Mouse (Mus musculus) telencephalon, adult 2 months (tissue): Measurements from ENCODE around the gene Klhl8.

Source experiments
- DNase-seq: peaks from one replicate; pipeline ENCODE4 v3.0.0-alpha.2; 2011; ENCODE audit warnings: low read depth, low spot score

Klhl8 gene

DNA sequence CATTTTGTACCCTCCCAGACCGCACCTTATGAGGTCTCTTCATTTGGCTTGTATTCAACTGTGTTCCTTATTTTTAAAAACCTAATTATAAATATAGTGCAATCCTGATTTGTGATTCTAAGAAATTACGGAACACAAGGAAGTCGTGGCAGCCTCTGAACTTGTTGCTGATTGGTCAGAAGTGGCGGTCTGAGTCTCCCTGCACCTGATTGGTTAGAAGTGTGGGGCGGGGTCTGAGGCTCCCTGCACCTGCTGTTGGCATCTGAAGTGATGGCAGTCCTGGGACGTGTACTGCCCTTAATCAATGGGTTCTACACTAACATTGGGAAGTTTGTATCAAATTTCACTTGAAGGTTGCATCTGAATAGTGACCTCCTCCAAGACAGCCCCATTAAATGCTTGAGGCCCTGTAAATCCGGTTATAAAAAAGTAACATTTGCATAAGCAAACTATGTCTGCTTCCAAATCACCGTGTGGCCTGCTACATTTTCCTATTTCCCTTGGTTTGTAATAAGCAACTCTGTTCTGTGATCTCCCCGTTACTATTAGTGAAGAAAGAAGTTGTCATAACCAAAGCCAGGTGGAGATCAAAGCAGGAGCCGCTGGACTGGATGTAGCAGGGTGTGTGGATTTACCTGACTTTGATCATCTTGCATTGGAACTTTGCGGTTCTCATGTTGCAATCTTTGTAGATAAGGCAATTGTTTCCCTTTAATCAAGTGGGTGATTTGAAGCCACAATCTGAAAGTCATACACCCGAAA lies 5.7 kb upstream of the Klhl8 start:
- DNase-seq, result no peak

DNA sequence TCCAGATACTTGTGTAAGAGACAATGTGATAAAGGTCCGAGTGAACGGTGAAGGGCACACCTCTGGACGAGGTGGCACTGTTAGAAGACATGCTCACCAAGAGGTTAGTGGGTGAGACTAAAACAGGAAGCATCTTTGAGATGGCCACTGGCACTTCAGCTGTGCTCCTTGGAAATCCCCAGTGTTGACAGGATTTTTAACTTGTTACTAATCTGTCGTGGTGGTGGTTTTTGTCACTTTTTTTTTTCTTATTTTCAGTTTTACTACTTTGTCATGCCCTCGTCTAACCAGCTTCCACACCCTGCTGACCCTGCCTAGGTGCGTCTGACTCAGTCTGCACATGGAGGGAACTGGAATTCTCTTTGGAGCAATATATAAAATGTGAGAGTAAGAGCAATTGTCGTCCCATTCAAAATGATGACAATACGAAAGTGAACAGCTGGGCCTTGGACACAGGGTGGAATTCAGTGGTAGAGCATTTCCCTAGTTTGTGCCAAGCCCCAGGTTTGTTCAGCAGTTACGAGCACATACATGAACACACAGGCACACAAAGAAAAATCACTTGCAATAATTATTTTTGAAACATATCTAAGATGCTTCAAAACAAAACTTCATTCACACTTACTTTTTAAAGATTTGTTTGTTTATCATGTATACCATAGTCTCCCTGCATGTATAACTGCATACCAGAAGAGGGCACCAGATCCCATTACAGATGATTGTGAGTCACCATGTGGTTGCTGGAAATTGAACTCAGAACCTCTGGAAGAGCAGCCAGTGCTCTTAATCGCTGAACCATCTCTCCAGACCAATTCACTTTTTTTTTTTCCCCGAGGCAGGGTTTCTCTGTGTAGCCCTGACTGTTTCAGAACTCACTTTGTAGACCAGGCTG lies 3.5 kb upstream of the Klhl8 start:
- DNase-seq, result no peak

DNA sequence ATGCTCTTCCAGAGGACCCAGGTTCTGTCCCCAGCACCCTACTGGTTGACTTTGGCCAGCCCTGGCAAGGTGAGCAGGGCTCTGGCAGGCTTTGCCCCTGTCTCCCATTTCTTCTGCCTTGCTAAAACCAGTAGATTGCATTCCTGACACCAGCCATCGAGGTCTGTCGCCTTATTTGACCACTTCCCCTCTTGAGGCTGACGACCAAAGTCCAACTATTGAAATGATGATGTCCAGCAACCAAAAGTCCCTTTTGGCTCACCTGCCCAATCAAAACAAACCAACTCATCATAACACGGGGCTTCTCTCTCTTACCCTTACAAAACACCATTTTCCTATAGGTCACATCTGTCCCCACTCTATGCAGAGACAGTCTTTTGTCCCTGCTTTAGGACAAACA lies 2.1 kb upstream of the Klhl8 start:
- DNase-seq, result no peak

DNA sequence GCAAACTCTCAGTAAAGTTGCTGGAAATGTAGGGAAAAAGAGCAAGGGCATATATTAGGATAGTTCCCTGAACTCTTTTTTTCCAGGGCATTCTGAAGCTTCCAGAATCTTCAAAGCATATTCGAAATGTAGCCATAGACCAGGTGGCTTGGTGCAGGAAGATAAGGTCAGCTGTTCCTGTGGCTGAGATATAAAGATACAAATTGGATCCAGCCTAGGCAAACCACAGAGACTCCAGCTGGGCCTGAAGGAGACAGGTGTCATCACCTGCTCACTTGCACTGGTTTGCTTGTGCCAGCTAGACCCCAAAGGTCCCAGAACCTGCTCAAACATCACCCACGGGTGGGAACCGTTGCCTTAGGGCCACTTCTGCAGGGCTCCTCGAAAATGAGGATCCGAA lies 496 bp upstream of the Klhl8 start:
- DNase-seq, result no peak

DNA sequence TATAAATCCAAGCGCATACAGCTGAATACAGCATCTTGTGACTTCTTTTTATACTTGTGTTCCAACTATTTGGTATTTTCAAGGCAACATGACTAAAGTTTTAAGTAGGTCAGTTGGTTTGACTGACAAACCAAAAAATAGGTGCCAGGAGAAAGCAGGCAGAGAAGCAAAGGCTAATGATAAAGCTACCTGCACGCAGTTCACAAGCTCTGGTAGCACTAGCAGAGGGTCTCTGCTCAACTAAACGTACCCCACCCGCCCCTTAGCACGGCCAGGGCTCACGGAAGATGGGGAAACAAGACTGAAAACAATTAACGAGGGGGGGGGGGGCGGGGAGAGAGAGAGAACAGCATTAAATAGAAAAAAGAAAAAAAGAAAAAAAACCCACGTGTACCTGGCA lies 903 bp downstream of the Klhl8 start:
- no peak for DNase-seq

DNA sequence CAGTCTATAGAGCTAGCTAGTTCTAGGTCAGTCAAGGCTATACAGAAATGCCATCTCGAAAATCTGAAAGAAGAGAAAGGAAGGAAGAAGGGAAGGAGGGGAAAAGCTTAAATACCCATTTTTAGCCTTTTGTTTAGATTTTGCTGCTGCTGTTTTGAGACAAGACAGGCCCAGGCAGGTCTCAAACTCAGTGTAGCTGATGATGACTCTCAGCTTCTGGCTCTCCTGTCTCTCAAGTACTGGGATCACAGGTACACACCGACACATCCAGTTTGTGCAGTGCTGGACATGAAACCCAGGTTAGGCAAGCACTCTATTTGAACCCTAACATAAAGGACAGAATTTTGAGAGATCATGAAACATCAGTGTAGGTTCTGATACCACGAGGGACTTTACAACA lies 1.6 kb downstream of the Klhl8 start:
- no peak for DNase-seq

DNA sequence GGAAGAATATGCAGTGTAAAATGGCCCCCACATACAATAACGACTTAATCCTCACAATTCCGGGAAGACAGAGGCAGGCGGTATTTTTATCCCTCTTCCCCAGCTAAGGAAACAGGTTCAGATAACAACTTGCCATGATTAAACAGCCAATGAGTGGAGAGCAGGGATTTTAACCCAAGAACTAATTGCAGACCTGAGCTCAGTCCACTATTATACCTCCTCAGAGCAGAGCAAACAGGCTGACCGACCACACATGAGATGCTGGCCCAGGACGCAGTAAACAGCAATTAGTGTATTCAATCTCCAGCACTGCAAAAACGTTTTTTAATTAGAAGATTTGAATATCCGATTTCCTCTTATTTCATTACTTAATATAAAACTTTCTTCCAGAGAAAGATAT lies 2.2 kb downstream of the Klhl8 start:
- DNase-seq, result no peak

DNA sequence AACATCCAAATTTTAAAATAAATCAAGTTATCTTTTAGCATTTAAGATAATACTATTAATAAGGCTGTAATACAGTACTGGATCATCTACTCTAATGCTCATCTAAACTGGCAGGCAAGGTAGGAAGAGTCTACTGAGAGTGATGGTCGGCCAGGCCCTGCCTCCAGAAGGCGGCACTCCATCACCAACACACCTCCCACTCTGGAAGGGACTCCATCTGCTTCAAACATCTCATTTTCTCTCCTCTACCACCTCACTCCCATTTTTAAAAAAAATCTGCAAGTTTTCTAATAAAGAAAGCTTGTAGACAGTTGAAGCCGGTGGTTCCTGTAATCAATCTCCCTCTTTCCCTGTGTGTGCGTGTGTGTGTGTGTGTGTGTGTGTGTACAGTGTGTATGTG lies 3.2 kb downstream of the Klhl8 start:
- DNase-seq, result peak; percentile 47

DNA sequence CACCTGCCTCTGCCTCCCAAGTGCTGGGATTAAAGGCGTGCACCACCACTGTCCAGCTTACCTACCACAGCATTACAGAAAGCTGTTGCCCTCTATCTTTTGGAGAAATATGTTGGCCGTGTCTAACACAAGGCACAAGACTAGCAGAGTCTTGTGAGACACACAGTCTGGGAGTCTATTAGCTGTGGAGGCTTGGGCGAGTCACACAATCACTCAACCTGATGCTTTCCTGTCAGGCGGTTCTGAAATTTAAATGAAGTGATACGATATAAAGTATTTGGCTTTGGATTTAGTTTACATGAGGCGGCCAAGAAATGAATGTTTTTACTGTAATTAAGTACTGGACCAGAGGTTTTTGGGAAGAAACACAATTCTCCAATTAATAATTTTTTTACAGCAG lies 4.9 kb downstream of the Klhl8 start:
- DNase-seq, result no peak

DNA sequence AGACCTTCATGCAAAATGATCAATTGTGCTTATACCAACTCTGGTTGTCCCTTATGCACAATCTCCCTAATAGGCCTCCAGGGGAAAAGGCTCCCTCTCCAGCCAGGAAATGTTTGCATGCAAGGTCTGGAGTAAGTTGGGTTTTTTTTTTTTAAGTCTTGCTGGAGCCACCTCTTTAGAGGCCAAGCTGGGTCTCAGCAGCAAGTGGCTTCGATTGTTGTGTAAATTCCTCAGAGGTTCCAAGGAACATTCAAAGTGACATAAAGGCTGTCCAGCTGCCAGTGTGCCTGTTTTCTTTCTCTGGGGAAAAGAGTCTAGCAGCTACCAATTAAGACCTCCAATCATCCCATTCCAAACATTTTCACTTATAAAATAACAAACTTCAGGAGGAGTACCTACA lies 12.7 kb downstream of the Klhl8 start:
- DNase-seq, result no peak

DNA sequence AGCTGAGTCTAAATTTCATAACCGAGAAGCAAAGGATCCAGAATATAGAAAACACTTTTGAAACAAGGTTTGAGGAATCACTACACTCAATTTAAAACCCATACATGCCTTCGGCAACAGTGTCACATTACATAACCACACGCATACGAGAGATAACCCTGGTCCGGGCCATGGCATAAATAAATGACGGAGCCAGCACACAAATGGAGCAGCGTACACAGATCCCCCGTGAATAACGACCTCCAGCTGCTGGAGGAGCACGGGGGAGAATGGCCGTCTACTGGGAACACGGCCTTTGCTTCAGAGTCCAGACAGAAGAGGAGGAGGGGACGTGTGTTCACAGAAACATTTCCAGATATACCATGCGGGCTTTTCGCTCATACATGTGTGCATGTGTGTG lies 21.3 kb downstream of the Klhl8 start:
- no peak for DNase-seq

DNA sequence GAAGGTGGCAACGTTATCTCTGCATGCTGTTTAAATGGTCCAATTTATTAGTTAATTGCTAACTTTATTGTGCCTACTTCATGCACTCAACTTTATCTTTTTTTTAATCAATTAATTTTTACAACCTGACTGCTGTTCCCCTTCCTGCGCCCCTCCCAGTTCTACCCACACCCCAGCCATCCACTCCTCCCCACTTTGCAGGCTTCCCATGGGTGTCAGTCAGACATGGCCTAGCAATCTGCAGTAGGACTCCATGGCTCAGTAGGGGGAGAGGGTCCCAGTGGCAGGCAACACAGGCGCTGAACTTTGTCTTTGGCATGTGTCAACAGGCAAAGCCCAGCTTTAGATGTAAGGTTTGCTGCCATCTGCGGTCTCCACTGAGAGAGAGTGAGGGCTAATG lies 47.3 kb downstream of the Klhl8 start:
- no peak for DNase-seq

DNA sequence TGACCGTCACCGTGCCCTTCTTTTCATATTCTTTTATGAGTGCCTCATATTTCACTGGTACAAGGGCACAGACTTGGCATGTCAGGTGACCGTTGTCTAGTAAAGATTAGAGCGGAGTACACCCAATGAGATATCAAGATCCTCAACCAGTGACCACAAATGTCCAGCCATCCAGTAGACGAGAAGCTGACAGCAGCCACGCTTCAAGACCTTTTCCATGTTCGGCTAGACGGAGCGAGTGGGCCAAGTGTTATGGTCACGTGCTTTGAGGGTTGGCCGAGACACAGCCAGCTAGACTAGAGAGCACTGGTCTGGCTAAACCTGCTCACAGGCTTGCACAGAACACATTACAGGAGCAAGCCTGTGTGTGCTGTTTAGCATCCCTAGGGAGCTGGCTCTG lies 50.4 kb downstream of the Klhl8 start:
- DNase-seq, result no peak

DNA sequence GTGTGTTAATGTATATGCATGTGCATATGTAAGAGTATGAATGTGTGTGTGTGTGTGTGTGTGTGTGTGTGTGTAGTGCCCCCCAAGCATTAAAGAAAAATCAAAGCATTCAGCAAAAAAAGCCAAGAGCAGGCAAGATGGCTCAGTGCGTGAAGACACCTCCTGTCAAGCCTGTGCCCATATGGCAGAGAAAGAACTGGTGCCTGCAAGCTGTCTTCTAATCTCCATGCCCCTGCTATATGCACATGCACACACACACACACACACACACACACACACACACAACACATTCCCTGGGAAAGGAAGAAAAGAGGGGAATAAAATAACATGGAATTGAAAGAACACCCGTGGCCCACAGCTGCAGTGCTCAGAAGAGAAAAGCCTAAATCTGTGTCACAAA lies 53.9 kb downstream of the Klhl8 start:
- no peak for DNase-seq

DNA sequence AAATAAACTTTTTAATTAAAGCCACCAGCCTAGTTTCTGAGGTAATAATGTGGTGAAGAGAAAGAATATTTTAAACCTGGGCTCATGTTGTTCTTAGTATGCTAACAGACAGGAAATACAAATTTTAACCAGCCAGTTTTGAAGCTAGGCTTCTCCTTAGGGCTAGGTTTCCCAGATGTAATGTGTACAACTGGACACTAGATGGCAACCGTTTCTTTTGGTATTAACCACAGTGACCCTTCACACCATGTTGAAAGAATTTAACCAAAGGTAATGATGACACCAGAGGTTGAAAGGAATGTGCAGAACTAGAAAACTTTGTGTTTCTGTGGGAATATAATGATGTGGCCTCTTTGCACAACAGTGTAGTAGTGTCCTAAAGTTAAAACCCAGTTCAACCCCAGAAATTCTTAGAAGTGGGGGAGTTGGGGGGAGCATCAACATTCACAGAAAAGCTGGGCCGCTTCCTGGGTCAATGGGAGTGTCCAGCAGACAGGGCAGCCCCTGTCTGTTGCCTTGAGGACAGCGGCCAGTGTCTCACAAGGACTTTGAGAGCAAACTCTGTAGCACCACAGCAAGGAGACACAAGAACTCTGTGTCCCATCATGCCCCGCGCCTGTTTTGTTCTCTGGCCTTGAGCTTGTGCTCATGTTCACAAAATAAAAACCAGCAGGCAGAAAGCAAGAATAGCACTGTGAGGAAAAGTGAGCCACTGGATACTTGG lies 54.6 kb downstream of the Klhl8 start:
- no peak for DNase-seq

DNA sequence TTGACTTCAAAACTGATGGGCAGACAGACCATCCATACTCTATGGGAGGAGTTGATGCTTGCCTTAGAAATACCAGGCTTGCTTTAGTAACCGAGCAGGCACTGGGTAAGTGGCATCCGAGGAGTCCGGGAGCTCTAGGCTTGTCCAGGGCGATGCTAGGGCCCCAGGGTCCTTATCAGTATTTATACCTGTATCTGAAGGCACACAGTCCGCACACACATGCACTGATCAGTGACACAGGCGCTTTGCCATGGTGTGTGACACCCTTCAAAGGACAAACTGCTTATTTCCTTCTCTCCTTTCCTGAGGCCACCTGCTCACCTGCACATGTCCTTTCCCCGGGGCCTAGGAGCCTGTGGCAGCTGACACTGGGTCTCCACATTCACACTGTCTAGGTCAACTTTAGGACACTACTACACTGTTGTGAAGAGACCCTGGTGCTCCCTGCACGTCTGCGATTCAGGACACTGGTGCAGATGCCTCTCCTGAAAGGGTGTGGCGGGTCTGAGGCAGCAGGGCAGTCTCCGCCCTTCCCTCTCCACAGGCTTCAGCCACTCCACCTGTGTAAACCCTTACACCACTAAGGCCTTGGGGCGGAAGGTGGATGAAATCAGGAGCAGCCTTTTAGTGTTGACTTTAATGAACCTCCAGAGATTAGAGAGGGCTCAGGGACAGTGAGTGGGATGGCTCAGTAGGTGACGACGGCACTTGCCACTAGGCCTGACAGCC lies 55.4 kb downstream of the Klhl8 start:
- DNase-seq, result no peak

DNA sequence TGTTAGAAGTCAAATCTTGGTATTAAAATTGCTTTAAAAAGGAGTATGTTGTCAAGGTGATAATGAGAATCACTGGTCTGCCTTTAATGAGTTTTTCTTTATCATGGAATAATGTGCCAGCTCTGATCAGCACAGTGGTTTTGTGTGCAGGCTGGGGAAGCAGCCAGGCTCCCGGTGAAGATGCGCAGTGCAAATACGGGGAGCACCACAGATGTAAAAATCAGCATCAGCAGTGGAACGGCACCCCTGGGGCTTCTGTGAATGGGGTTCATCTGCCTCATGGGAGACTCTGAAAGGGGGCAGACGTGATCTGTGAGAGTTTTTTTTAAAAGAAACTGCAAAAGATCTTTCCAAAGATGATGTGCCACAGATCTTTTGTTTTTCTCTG lies 56.3 kb downstream of the Klhl8 start:
- no peak for DNase-seq

DNA sequence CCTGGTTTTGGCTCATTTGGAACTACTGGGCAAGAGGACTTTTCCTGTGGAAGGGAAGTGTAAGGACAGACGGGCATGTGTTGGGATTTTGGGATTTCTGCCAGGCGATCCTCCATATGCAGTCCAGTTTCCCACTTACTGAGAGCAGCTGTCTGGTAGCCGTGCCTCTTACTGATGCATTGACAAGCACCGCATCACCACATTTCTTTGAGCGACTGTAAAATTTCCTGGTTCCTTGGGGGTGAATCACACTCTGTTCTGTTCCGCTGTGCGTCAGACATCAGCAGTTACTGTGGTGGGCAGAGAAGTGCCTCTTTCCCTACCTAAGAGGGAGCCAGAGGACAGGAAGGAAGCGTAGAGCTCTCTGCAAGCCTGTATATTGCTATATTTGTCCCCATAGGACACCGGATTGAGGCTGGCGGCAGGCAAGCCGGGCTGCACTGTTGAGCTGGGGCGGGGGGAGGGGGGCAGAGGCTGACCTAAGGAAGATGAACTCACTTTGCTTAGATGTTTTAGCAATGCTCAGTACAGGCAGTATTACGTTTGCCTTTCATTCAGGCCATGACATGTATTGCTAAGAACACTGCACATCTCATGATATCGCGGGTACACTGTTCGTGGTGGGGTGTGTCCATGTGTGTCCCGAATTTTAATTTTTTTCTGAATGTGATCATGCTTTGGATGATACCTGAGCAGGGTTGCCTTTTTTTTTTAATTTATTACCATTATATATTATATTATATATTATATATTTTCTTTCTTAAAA lies 56.8 kb downstream of the Klhl8 start:
- peak; percentile 88 for DNase-seq

DNA sequence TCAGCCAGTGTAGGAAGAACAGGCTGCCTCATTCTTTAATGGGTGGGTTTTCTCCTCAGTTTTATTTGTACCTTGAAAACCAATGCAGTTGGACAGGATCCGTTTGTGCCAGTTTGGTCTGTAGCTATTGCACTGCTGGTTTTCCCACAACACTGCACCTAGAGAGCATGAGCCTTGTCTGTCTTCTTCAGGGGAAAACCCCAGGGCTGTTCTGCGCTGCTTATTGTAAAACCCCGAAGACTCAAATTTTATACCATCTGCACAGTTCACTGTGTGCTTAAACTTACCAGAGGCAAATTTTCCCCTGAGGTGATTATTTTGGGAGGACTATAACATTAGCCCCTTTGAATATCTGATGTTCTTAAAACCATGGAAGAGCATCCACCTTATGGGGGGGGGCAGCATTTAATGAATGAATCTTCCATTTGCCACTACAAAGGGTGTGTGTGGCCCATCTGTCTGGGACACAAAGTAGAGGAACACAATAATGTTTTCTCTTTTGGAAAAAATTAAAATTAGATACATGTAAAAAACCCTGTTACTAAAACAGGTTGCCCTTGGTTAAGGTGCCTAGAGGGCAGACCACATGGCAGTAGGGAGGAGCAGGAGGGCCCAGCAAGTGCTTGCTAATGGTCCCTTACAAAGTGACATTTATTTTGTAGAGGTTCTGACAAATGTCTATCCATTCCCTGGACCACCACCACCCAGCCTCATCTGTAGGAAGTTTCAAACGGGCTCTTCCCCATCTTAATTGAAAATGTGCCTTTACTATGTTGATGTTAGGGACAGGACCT lies 58.1 kb downstream of the Klhl8 start:
- DNase-seq, result no peak

DNA sequence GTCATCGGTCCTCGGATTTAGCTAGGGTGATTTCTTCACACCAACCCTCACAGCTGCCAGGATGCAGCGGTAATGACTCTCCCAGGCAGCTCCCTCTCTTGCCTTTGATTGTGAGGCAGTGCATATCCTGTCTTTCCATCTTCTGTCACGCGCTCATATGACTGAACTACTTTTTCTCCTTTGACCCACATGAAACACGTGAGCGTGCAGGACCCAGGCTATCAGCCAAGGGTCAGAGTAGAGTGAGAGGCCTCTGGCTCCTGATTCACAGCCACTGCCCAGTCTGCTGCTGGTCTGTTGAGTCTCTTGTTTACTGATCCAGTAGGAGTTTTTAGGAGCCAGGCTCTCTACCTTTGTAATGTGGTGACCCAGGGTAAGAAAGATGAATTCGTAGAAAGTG lies 62.5 kb downstream of the Klhl8 start:
- DNase-seq, result no peak
